Mouse (Mus musculus): ENCODE data around the gene Hepacam. TPM values are rescaled to one million over a fixed set of nuclear protein-coding genes. Genes with fewer than 3 reads are reported as not detected.

Gene Hepacam
- total RNA-seq, 2 experiments from 2014 or later = 0.13 to 0.33 TPM

DNA sequence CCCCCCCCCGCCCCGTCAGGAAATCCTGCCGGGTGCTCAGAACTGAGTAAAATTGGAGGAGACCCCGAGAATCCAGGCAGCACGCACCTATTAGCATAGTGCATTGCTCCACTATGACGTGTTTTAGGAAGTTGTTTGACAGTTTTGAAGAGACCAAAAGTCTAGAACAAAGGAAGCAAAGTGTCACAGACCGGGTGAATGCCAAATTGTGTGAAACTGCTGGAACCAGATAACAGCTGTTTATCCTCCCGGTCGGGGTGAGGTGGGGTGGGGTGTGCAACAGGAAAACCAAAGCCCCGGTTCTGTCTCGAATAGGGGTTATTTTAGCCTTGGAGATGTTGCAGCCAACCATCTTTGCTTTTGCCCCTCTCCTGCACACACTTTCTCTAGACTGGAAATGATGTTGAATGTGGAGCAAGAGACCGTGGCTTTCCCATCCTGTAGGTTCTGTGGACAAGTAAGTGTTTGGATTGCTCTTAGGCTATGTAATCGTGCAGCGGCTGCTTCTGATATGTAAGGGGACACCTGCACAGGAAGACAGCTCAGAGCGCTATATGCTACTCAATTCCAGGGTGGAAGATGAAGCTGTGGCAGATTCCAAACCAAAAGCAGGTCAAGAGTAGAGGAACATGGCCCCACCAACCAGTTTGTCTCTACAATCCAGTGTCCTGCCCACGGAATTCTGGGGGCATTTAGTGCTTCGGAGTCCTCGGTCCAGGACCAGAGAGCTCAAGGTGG lies 66.8 kb downstream of the Hepacam start:
- no peak for DNase-seq

- no peak for DNase-seq
Observed at GRCm38 (mm10) chr9:37434932-37435331, 67.8 kb downstream of the Hepacam start.

DNA sequence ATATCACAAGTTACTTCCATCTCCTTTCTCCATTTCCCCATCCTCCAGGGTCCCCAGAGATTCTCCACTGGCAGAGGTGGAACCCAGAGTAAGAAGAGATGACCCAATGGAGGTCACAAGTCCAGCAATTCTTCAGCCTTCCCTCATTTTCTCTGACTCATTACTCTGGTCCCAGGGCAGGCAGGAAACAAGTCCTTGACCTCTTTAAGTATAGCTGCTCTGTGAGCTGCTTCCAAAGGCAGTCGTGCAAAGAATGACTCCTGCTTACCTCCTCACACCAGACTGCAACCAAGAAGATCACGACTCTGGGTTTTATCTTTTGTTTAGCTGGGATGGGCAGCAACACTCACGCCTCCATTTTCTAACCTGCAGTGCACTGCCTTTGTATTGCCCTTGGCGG lies 68.5 kb downstream of the Hepacam start:
- DNase-seq = no peak

Other genes starting within 250 kb of the Hepacam start
- gene Pknox2, start 219.9 kb upstream of the Hepacam start, total RNA-seq (2021) = 10 to 100 TPM; 30.1 to 31.4 TPM
- 1 to 10 TPM; 2.3 to 3.1 TPM for gene Tmem218, start 159.1 kb upstream of the Hepacam start, total RNA-seq (2021)
- 1 to 10 TPM in 1 of 2 experiments, under 1 TPM in 1; 0.92 to 1.1 TPM for gene Slc37a2, start 111.6 kb upstream of the Hepacam start, total RNA-seq (2021)
- 1 to 10 TPM; 1.2 to 1.3 TPM for gene Ccdc15, start 18.9 kb upstream of the Hepacam start, total RNA-seq (2021)
- 1 to 10 TPM; 7.6 to 9.7 TPM for gene Robo4, start 34.5 kb downstream of the Hepacam start, total RNA-seq (2021)
- not detected for gene Robo3, start 65.9 kb downstream of the Hepacam start, total RNA-seq (2021)
- gene Msantd2, start 122.0 kb downstream of the Hepacam start, total RNA-seq (2021) = 1 to 10 TPM; 3.0 to 6.6 TPM
- 10 to 100 TPM; 17.0 to 26.7 TPM for gene Esam, start 160.7 kb downstream of the Hepacam start, total RNA-seq (2021)
- 1 to 10 TPM; 1.1 to 2.4 TPM for gene Vsig2, start 171.9 kb downstream of the Hepacam start, total RNA-seq (2021)
- gene Nrgn, start 185.6 kb downstream of the Hepacam start, total RNA-seq (2021) = under 1 TPM; 0.72 to 0.79 TPM
- 1 to 10 TPM; 3.0 to 4.0 TPM for gene Siae, start 188.3 kb downstream of the Hepacam start, total RNA-seq (2021)
- gene Spa17, start 246.4 kb downstream of the Hepacam start, total RNA-seq (2021) = 1 to 10 TPM; 2.0 to 3.4 TPM